Mouse (Mus musculus): ENCODE results near the gene Tnks2. TPM values are rescaled to one million over a fixed set of nuclear protein-coding genes. Genes with fewer than 3 reads are reported as not detected.
A peak's percentile ranks its signal among the peaks of the same experiment; 100 is the strongest.

Tnks2 gene
- polyA plus RNA-seq, 1 experiment from 2014 or later, result 52.3 TPM

- Histone ChIP-seq H3K9me3 (no peaks in the 10 kb centered on the region), H3K4me3 (no peak overlapping the region), H3K27ac (no peak overlapping the region), H3K27me3 (no peaks in the 10 kb centered on the region), H3K4me2 (replicated peaks) (no peak overlapping the region), H3K36me3 (peaks cover 76% of the 10 kb centered on the region), H3K4me1 (no peaks in the 10 kb centered on the region), H3K9ac (no peak overlapping the region)
- ATAC-seq (ENCODE audit: low FRiP score, low read depth), result no peak
- WGBS, result 84% methylated on average over 2 of the region's 2 CpGs
Measured at GRCm38 (mm10) chr19:36874651-36875050, 40.6 kb downstream of the Tnks2 start.

- Histone ChIP-seq H3K27ac (no peak overlapping the region), H3K9me3 (no peaks in the 10 kb centered on the region), H3K4me1 (no peaks in the 10 kb centered on the region), H3K9ac (no peak overlapping the region), H3K4me3 (no peak overlapping the region), H3K4me2 (replicated peaks) (no peak overlapping the region), H3K36me3 (peaks cover 83% of the 10 kb centered on the region), H3K27me3 (no peaks in the 10 kb centered on the region)
- ATAC-seq (ENCODE audit: low FRiP score, low read depth), result no peak
Measured at GRCm38 (mm10) chr19:36877329-36877728, 43.3 kb downstream of the Tnks2 start.

DNA sequence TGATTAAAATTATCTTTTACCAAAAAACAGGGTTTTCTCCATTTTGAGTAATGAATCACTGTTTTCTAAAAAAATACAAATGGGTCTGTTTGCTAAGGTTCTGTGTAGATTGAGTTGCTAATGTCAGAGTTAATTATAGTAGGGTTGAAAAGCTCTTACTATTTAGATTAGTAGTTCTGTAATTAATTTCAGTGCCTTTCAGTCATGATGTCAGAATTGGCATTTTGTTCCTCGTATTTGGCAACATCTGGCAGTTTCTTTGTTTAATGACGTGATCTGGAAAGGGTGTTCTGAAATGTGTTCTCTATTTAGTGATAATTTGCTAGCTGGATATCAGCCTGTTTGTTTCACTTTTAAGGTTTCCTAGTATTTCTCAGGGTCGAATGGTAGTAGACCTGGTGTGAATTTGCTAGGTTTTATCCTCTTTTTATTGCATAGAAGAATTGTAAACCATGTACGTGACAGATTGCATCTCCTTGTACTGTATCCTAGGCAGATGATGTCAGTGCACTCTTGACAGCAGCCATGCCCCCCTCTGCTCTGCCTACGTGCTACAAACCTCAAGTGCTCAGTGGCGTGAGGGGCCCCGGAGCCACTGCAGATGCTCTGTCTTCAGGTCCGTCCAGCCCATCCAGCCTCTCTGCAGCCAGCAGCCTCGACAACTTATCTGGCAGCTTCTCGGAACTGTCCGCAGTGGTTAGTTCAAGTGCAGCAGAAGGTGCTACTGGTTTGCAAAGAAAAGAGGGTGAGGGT is 44.9 kb downstream of the Tnks2 start:
- Histone ChIP-seq H3K4me2 (replicated peaks) (no peak overlapping the region), H3K4me3 (no peak overlapping the region), H3K9me3 (no peaks in the 10 kb centered on the region), H3K27me3 (no peaks in the 10 kb centered on the region), H3K9ac (no peak overlapping the region), H3K36me3 (peaks cover 85% of the 10 kb centered on the region), H3K27ac (no peak overlapping the region), H3K4me1 (no peaks in the 10 kb centered on the region)
- no peak for ATAC-seq (ENCODE audit: low FRiP score, low read depth)
- WGBS, result 65% methylated on average over 11 of the region's 11 CpGs

GRCm38 (mm10) chr19:36883119-36883518 is 49.1 kb downstream of the Tnks2 start:
- ATAC-seq (ENCODE audit: low FRiP score, low read depth), result no peak

GRCm38 (mm10) chr19:36886316-36886715 is 52.3 kb downstream of the Tnks2 start:
- H3K36me3 ChIP-seq, result peaks cover 95% of the 10 kb centered on the region
- H3K9me3 ChIP-seq, result no peaks in the 10 kb centered on the region
- WGBS, result 79% methylated on average over 2 of the region's 2 CpGs
- H3K27me3 ChIP-seq, result no peaks in the 10 kb centered on the region
- no peak overlapping the region for H3K9ac ChIP-seq
- H3K4me1 ChIP-seq, result no peaks in the 10 kb centered on the region
- H3K4me3 ChIP-seq, result no peak overlapping the region
- no peak overlapping the region for H3K4me2 ChIP-seq (replicated peaks)
- H3K27ac ChIP-seq, result no peak overlapping the region
- no peak for ATAC-seq (ENCODE audit: low FRiP score, low read depth)

More at GRCm38 (mm10) chr19:36883119-36883518, 49.1 kb downstream of the Tnks2 start:
- Histone ChIP-seq H3K27ac (no peak overlapping the region), H3K9me3 (no peaks in the 10 kb centered on the region), H3K4me1 (no peaks in the 10 kb centered on the region), H3K4me3 (no peak overlapping the region), H3K27me3 (no peaks in the 10 kb centered on the region), H3K9ac (no peak overlapping the region), H3K4me2 (replicated peaks) (no peak overlapping the region), H3K36me3 (peaks cover 90% of the 10 kb centered on the region)
- WGBS, result 80% methylated on average over 6 of the region's 6 CpGs

GRCm38 (mm10) chr19:36887706-36888105 is 53.7 kb downstream of the Tnks2 start:
- ATAC-seq (ENCODE audit: low FRiP score, low read depth), result no peak
- Histone ChIP-seq H3K9me3 (no peaks in the 10 kb centered on the region), H3K4me2 (replicated peaks) (no peak overlapping the region), H3K27me3 (no peaks in the 10 kb centered on the region), H3K4me3 (no peak overlapping the region), H3K27ac (no peak overlapping the region), H3K9ac (no peak overlapping the region), H3K36me3 (peaks cover 93% of the 10 kb centered on the region), H3K4me1 (no peaks in the 10 kb centered on the region)
- WGBS, result 87% methylated on average over 3 of the region's 3 CpGs

- Histone ChIP-seq H3K9me3 (no peaks in the 10 kb centered on the region), H3K27me3 (no peaks in the 10 kb centered on the region), H3K4me2 (replicated peaks) (no peak overlapping the region), H3K4me1 (no peaks in the 10 kb centered on the region), H3K4me3 (no peak overlapping the region), H3K36me3 (peaks cover 75% of the 10 kb centered on the region), H3K27ac (no peak overlapping the region), H3K9ac (no peak overlapping the region)
- WGBS, result 96% methylated on average over 3 of the region's 3 CpGs
- ATAC-seq (ENCODE audit: low FRiP score, low read depth), result no peak
Measured at GRCm38 (mm10) chr19:36891746-36892145, 57.7 kb downstream of the Tnks2 start.

DNA sequence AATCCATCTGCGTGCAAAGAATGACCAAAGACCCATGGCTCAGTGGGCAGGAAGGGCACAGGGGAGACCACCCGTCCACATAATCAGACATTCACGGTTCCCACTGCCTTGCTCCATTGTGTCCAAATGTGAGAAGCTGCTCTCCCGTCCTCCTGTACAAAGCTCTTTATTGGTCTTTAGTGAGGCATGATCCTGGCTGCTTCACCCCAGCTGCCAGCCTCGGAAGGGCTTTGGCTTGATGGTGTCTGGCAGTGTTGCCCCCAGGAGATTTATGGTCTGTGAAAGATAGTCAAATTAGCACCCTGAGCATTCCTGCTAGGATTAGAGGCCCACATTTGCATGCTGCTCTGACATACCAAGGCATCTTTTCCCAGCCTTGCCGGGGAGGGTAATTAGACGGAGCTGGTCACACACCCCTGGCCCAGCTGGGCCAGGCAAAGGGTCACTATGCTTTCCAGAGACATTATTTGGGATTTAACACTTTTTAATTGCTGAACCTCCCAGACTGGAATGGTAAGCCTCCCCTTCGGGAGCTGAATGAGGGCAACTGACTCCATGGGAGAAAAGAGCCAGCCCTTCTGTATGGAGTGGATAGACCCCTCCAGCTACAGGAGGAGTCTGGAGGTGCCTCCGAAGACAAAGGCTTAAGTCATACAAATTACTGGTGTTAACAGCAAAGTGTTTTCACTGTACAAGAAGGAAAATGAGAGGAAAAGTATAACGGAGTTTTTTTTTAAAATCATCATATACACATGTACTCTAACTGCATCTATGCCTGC is 62.9 kb downstream of the Tnks2 start:
- 12% methylated on average over 10 of the region's 10 CpGs for WGBS
- H3K4me3 ChIP-seq, result no peak overlapping the region
- H3K36me3 ChIP-seq, result peaks cover 26% of the 10 kb centered on the region
- no peaks in the 10 kb centered on the region for H3K4me1 ChIP-seq
- no peak overlapping the region for H3K4me2 ChIP-seq (replicated peaks)
- no peaks in the 10 kb centered on the region for H3K9me3 ChIP-seq
- no peaks in the 10 kb centered on the region for H3K27me3 ChIP-seq
- no peak for ATAC-seq (ENCODE audit: low FRiP score, low read depth)
- H3K27ac ChIP-seq, result no peak overlapping the region
- no peak overlapping the region for H3K9ac ChIP-seq

GRCm38 (mm10) chr19:36897778-36898177 is 63.7 kb downstream of the Tnks2 start:
- no peak for ATAC-seq (ENCODE audit: low FRiP score, low read depth)
- Histone ChIP-seq H3K4me3 (no peak overlapping the region), H3K9ac (no peak overlapping the region), H3K27me3 (no peaks in the 10 kb centered on the region), H3K27ac (no peak overlapping the region), H3K36me3 (peaks cover 21% of the 10 kb centered on the region), H3K4me2 (replicated peaks) (no peak overlapping the region), H3K4me1 (no peaks in the 10 kb centered on the region), H3K9me3 (no peaks in the 10 kb centered on the region)
- 49% methylated on average over 9 of the region's 9 CpGs for WGBS

- Histone ChIP-seq H3K36me3 (no peaks in the 10 kb centered on the region), H3K4me3 (peak overlapping the region; percentile 58), H3K27me3 (no peaks in the 10 kb centered on the region), H3K9me3 (no peaks in the 10 kb centered on the region), H3K27ac (no peak overlapping the region), H3K4me1 (peaks cover 10% of the 10 kb centered on the region; the same call in 1 of the 2 replicates), H3K9ac (peak overlapping the region; percentile 73), H3K4me2 (replicated peaks) (peak overlapping the region; percentile 80)
- WGBS, result 41% methylated on average over 7 of the region's 7 CpGs
- ATAC-seq (ENCODE audit: low FRiP score, low read depth), result no peak
Measured at GRCm38 (mm10) chr19:36903377-36903776, 69.3 kb downstream of the Tnks2 start.

GRCm38 (mm10) chr19:36904211-36905007 is 70.4 kb downstream of the Tnks2 start:
- no peaks in the 10 kb centered on the region for H3K9me3 ChIP-seq
- H3K4me2 ChIP-seq (replicated peaks), result peak overlapping the region; percentile 80
- peak overlapping the region; percentile 73 for H3K9ac ChIP-seq
- peak overlapping the region; percentile 58 for H3K4me3 ChIP-seq
- peak; percentile 89 for ATAC-seq (ENCODE audit: low FRiP score, low read depth)
- H3K27ac ChIP-seq, result peak overlapping the region; percentile 58; the same call in 1 of the 2 replicates
- H3K27me3 ChIP-seq, result no peaks in the 10 kb centered on the region
- 1% methylated on average over 41 of the region's 41 CpGs for WGBS
- H3K36me3 ChIP-seq, result no peaks in the 10 kb centered on the region
- peaks cover 10% of the 10 kb centered on the region; the same call in 1 of the 2 replicates for H3K4me1 ChIP-seq

DNA sequence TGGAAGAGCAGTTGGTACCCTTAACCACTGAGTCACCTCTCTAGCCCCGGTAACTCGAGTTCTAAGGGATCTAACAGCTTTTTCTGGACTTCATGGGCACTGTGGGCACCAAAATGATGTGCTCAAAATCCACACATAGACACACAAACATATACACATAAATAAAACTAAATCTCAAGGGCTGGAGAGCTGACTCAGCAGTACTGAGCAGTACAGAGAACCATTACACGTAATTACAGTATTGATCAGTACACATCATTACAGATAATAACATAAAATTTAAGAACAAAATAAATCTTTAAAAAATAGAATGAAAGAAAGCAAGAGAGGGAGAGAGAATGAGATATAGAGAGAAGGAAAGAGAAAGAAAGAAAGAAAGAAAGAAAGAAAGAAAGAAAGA is 75.1 kb downstream of the Tnks2 start:
- no peak overlapping the region for H3K4me2 ChIP-seq (replicated peaks)
- no peaks in the 10 kb centered on the region for H3K36me3 ChIP-seq
- 85% methylated on average over 3 of the region's 3 CpGs for WGBS
- no peaks in the 10 kb centered on the region for H3K27me3 ChIP-seq
- H3K9ac ChIP-seq, result no peak overlapping the region
- no peaks in the 10 kb centered on the region for H3K4me1 ChIP-seq
- H3K9me3 ChIP-seq, result no peaks in the 10 kb centered on the region
- no peak overlapping the region for H3K27ac ChIP-seq
- no peak for ATAC-seq (ENCODE audit: low FRiP score, low read depth)
- H3K4me3 ChIP-seq, result no peak overlapping the region

Measured in limb, embryonic 13.5 days (tissue).